Mouse (Mus musculus) heart, postnatal 14 days (tissue): ENCODE measurements at regions not wholly inside any gene's neighbourhood (a gene's known extent, or its start where the extent isn't known, plus 50 kb on each side); places are given as distances from the start of the nearest gene placed in this dataset.
A peak's percentile ranks its signal among the peaks of the same experiment; 100 is the strongest.

Experiments
- DNase-seq, 2 experiments: peaks; one replicate each; pipeline ENCODE4 v3.0.0; 2021 to 2022
- intact Hi-C: fragments of 180-260 bp; cut with DNase I; formaldehyde crosslinking; loops from one replicate; pipeline ENCODE4 v1.15.1; 2025

DNA sequence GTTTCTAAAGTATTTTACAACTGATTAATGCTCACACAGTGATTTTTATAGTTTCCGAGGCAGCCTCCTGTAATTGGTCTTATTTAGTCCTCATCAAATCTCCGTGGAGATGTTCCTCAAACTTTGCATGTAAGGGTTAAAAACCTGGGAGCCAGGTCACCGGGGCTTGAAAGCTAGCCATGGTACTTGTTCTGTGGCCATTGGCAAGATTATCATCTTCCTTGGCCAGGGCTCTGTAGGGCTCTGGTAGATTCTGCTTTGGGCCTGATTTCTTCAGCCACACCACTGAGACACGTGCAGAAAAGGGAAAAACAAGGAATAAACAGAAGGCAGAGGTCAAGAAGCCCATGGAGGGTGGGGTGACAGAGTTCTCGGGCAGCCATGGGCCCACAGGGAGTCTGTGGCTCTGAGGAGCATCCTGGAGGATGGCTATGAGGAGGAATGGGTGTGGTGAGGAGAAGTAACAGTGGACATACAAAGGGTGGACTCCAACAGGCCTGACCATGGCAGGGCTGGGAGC, 50.7 kb upstream of the Eps8l3 start:
- no peak for DNase-seq
- intact Hi-C loops, result loop anchor here (2.0 kb wide), 1 partner anchor 62 kb away; no protein-coding TSS in a partner anchor

DNA sequence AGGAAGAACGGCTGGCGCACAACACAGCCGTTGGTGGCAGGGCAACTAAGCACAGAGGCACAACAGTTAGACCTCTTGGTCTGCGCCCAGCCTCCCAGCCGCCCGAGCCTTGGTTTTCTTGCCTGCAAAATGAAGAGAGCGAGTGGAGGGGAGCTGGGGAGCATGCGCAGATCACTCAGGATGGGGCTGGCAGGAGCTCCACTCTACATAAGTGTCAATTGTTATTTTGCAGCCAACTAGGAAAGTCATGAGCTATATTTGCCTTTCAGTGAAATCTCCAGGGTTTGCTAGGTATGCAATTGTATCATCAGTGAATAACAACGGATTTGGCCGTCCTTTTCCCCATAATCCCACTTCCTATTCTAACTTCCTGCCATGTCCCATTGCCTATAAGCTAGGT, 51.6 kb upstream of the Eps8l3 start:
- peak; percentile 63 to 75 for DNase-seq
- intact Hi-C loops, result no loop called here

DNA sequence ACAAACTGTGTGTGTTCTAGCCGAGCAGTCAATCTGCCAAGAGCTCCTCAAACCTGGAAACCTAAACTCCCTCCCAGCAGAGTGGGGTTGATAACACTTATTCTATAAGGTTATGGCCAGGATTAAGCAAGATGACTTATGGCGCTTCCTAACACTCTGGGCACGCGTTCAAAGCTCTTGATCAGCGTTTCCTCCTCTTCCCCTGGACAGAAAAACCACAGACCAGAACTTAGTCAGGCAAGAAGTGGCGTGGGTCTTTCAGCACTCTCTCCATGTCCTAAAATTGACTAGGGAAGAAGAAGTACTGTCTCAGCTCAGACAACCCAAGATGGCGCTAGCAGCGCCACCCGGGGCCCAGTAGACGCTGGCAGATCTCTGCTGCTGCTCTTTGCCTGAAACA, 52.7 kb upstream of the Eps8l3 start:
- no peak for DNase-seq
- intact Hi-C loops, result loop anchor here (5.0 kb wide), 1 partner anchor 33 kb away; no protein-coding TSS in a partner anchor

DNA sequence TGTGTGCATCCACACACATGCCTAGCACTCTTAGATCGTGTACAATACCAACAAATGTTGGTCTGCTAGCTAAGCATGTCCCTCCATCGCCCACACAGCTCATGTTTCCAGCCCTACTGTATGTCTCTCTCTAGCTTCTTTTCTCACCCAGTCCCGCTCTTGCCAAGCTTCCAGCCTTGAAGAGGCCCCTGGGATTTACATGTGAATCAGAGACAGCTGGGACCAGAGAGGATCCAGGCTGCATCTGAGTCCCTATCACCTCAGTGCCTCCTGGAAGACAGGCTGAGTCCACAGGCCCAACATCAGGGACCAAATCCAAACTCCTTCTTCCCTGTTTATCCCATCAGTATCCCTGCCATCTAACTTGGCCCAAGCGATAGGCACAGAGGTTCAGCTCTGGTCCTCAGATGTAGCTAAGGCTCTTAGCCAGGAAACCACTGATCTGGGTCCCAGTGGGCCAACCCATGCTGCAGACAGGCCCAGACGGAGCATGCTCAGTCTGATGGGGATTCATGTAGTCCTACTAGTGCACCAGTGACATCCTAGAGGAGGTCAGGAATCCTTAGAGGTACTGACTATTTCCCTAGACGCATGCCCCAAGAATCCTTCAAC, 53.3 kb upstream of the Eps8l3 start:
- intact Hi-C loops, result loop anchor here (5.0 kb wide), 1 partner anchor 34 kb away; no protein-coding TSS in a partner anchor
- DNase-seq, result no peak

DNA sequence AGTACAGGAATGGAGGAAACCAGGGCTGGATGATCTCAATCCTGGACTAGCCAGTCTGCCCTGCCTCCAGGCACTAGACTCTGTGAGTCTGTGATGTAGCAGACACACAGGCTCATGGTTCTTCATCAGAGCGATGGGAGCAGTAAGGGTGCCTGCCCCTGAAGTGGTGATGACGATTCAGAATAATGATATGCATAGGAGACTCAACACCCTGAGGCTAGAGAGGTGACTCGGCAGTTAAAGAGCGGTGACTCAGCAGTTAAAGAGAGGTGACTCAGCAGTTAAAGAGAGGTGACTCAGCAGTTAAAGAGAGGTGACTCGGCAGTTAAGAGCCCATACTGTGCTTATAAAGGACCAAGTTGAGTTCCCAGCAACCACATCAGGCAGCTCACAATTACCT, 53.9 kb upstream of the Eps8l3 start:
- intact Hi-C loops, result loop anchor here (5.0 kb wide), 1 partner anchor 34 kb away; no protein-coding TSS in a partner anchor
- DNase-seq, result no peak

DNA sequence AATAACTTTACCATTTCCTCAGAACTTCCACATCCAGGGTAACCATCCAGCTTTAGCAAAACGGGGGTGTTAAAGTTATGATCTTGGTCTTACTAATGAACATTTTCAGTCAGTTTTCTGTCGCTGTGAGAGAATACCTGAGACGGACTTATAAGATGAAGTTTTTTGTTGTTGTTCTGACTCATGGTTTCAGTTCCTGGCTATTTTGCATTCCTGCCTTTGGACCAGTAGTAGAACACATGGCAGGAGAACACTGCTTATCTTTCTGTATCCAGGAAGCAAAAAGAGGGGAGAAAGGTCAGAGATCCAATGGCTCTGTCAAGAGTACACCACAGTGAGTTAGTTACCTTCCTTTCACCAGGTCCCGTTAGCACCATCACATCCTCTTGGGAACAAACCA, 54.5 kb upstream of the Eps8l3 start:
- intact Hi-C loops, result loop anchor here (5.0 kb wide), 1 partner anchor 35 kb away; no protein-coding TSS in a partner anchor
- no peak for DNase-seq

DNA sequence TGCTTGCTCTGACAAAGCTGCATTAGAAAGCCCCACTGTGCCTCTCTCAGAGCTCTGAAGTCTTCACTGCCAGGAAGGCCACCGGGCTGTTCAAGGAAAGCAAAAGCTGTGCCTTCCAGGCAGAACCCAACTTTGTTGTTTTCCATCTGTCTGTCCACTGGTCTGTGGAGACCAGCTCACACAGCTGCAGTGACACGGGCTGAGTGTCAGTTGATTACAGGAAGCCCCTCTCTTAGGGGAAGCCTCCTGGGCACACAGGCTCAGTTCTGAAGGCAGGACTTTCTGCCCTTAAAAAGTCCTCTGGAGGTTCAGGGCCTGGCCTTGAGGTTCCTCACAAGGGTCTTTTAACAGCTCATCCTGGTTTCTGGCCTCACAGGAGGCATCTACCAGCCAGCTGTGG, 55.1 kb upstream of the Eps8l3 start:
- intact Hi-C loops, result loop anchor here (5.0 kb wide), 1 partner anchor 35 kb away; no protein-coding TSS in a partner anchor
- no peak for DNase-seq

DNA sequence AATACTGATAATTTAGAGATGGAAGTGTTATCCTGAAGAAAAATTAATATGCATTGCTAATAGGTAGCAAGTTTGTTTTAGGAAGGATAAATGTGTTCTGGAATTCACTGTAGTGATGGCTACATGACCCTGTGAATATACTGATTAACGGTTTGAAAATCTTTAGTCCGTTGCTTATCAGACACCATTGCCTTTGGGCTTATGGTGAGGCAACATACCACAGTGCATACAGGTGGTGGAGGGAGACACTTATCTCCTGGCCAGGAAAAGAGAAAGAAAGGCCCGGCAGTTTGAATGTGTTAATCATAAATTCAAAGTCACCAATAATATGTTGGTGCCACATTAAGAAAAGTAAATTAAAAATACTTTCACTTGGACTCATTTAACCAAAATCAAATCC, 57.4 kb upstream of the Eps8l3 start:
- DNase-seq, result no peak
- intact Hi-C loops, result loop anchor here (5.0 kb wide), 1 partner anchor 38 kb away; no protein-coding TSS in a partner anchor

DNA sequence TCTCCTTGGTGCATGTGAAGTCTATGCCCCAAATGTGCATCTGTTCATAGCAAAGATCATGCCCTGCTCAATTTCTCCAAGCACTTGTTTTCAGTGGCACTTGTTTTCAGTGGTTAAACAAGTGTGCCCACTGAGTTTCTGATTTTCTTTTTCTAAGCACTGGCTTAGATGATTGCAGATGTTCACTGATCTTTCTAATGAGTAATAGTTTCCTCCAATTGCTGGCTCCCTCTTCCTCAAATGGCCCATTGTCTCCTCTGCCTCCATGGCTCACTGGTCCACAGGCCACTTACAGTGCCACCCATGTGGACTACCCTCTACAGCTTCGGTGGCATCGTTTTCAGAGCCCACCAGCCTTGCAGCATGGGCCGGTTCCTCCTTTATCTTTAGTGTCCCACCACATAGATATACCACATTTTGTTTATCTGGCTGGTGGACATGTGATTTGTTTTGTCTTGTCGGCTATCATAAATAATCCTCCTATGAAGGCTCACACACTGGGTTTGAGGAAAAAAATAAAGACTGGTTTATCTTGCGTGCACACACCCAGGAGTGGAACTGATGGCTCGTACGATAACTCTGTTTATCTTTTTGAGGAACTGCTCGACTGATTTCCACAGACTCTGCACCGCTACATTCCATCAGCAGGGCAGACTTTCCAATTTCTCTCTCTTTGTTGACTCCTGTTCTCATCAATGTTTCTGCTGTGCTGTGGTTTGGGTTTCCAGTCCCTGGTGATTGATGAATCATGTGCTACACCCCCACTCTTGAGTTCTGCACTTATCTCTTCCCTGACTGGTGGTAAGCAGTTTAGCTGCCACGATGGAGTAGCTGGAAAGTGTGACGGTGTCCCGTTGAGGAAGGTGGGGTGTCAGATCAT, 58.2 kb upstream of the Eps8l3 start:
- intact Hi-C loops, result no loop called here
- DNase-seq, result no peak

DNA sequence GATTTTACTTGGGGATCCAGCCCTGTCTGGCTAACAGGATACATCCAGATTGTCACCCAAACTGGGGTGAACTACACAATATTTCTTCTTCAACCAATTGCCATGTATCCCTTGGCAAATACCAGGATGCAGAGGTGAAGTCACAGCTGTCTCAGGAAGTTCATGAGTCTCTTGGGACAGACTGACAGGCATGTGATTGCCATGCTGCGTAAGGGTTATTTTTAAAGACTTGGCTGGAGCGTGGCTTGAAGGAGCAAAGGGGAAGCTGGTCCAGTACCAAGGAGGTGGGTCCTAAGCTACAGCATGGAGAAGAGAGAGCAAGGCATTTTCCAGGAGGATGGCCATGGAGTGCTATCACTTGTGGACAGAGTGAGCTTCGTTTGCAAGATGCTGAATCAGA, 55.8 kb upstream of the Csf1 start:
- intact Hi-C loops, result no loop called here
- no peak for DNase-seq

DNA sequence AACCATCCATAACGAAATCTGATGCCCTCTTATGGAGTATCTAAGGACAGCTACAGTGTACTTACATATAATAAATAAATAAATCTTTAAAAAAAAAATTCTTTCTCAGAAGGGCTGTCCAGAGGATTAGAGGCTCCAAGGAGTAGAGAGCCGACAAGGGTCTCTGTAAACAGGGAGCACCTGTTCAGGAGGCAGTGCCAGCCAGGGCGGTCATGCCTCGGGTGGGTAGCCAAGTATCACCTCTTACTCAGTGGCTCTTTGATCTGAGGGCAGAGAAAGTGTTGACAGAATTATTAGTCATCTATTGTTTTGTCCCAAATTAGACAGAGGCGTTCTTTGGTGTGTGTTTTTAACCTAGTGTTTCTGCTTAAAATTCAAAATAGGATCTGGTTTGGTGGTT, 54.0 kb upstream of the Csf1 start:
- no peak for DNase-seq
- intact Hi-C loops, result no loop called here

DNA sequence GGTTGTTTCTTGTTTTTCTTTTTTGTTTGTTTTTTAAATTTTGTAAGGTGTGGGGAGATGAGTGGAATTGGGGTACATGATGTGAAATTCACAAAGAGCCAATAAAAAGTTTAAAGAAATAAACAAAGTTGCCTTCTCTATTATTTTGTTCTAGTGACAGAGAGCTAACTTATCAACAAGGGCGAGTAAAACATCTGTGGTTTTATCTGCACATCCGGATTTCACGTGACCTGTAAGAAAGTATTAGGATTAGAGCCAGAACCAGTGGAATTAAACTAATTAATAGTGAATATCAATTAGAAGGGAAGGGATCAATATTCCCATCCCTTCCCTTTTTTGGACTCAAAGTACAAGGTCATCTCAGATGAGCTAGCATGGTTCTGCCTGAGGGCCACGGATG, 52.6 kb upstream of the Csf1 start:
- intact Hi-C loops, result no loop called here
- no peak for DNase-seq

DNA sequence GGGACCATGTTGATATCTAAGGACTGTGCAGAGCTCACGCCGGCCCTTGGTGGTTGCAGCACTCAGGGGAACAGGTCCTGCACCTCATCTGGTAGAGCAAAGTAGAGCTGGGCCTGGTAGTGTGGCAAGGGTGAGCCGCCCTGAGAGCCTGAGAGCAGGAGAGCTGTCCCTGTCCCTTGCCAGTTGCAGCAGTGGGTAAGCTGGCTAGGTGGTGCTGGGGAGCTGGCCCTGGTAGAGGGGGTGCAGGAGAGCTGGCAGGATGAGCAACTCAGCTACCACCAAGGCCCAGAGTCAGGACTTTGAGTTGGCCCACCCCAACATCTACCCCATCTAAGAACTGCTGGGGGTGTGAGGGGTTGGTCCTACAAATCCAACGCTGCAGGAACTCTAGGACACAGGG, 52.1 kb upstream of the Csf1 start:
- no peak for DNase-seq
- intact Hi-C loops, result no loop called here

DNA sequence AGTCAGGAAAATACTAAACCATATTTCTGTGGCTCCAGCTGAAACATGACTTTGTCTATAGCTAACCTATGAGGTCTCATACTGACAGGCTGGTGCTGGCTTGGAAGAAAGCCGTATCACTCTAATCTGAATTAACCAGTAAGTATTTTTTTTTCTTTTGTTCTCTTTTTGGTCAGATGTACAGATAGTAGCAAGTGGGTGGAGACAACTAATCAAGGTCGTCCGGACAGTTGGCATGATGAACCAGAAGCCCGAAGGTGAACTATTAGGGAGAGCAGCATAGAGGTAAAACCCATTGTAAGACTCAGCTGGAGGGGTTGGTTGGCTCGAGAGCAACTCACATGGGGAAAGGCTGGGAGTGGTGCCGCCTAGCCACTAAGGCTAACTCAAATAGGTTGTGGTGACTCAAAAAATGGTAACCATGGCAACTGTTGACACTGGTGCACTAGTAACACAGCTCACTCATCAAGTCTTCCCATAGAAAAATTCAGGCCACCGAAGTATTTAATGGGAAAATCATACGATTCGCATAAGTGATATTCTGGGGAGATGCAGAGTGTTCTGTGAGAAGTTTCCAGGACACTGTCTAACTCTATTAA, 50.3 kb upstream of the Csf1 start:
- no peak for DNase-seq
- intact Hi-C loops, result no loop called here
